Mouse (Mus musculus) left cerebral cortex, adult 18-20 months (tissue): ENCODE measurements around the gene Btg1. TPM values are rescaled to one million over a fixed set of nuclear protein-coding genes. Genes with fewer than 3 reads are reported as not detected.

ENCODE experiments used
- DNase-seq, 2 experiments: peaks; one replicate each; pipeline ENCODE4 v3.0.0; 2021 to 2022; ENCODE audit warnings: low spot score in 2 of 2, mixed read lengths in 1 of 2
- total RNA-seq, 2 experiments: library from RNA; stranded (reverse); gene quantifications; 2 replicates each; pipeline ENCODE4 v1.2.3; 2021

Gene Btg1
- total RNA-seq, 2 experiments from 2014 or later: 33.7 to 37.3 TPM

- DNase-seq: no peak
Measured at GRCm38 (mm10) chr10:96609356-96610345, 7.2 kb upstream of the Btg1 start.

- no peak for DNase-seq
Measured at GRCm38 (mm10) chr10:96616001-96616708, 651 bp upstream of the Btg1 start.

- peak; percentile 11 to 31 for DNase-seq
Measured at GRCm38 (mm10) chr10:96617221-96617950, 580 bp downstream of the Btg1 start.

GRCm38 (mm10) chr10:96617951-96618575 is 1.3 kb downstream of the Btg1 start:
- peak; percentile 38 to 50 for DNase-seq

- DNase-seq: no peak
Measured at GRCm38 (mm10) chr10:96619951-96620889, 3.4 kb downstream of the Btg1 start.

- no peak for DNase-seq
Measured at GRCm38 (mm10) chr10:96620890-96621271, 4.1 kb downstream of the Btg1 start.

GRCm38 (mm10) chr10:96621361-96621945 is 4.6 kb downstream of the Btg1 start:
- no peak for DNase-seq

GRCm38 (mm10) chr10:96621980-96622645 is 5.3 kb downstream of the Btg1 start:
- no peak for DNase-seq

GRCm38 (mm10) chr10:96622761-96623632 is 6.2 kb downstream of the Btg1 start:
- DNase-seq: no peak

- no peak for DNase-seq
Measured at GRCm38 (mm10) chr10:96623633-96624195, 6.9 kb downstream of the Btg1 start.

- DNase-seq: no peak
Measured at GRCm38 (mm10) chr10:96624406-96624805, 7.6 kb downstream of the Btg1 start.

GRCm38 (mm10) chr10:96625061-96625460 is 8.3 kb downstream of the Btg1 start:
- no peak for DNase-seq

- DNase-seq: no peak
Measured at GRCm38 (mm10) chr10:96625682-96626081, 8.9 kb downstream of the Btg1 start.

- DNase-seq: no peak
Measured at GRCm38 (mm10) chr10:96626120-96626750, 9.4 kb downstream of the Btg1 start.

GRCm38 (mm10) chr10:96627332-96627731 is 10.5 kb downstream of the Btg1 start:
- DNase-seq: no peak

- no peak for DNase-seq
Measured at GRCm38 (mm10) chr10:96628100-96628912, 11.5 kb downstream of the Btg1 start.
